Mouse (Mus musculus): ENCODE data around the gene Gart. TPM values are rescaled to one million over a fixed set of nuclear protein-coding genes. Genes with fewer than 3 reads are reported as not detected.
A peak's percentile ranks its signal among the peaks of the same experiment; 100 is the strongest.

Gene Gart
- polyA plus RNA-seq, 1 experiment, result 27.6 TPM

GRCm38 (mm10) chr16:91618511-91619501, 27.9 kb downstream of the Gart start, which contains the start of gene Dnajc28:
Gene Dnajc28 (minus strand): TSS chr16:91619026.
- Histone ChIP-seq H3K4me3 (ENCODE audit: insufficient read depth, low read length) (peak within 1 kb of the TSS; percentile 85), H3K27ac (ENCODE audit: insufficient read depth, low read depth, low read length) (no peak within 1 kb of the TSS), H3K4me1 (ENCODE audit: control insufficient read depth, insufficient read depth, low read length) (peaks cover 15% of the 10 kb centered on the region)
- TF ChIP-seq POLR2A (IDR thresholded peaks at IDR 0.05; ENCODE audit: borderline replicate concordance, low read depth, low read length) (no peak), CTCF (IDR thresholded peaks at IDR 0.05; ENCODE audit: low read depth, low read length) (no peak)

GRCm38 (mm10) chr16:91614552-91614951, 32.2 kb downstream of the Gart start:
- TF ChIP-seq CTCF (IDR thresholded peaks at IDR 0.05; ENCODE audit: low read depth, low read length), result no peak
- no peak for TF ChIP-seq POLR2A (IDR thresholded peaks at IDR 0.05; ENCODE audit: borderline replicate concordance, low read depth, low read length)
- Histone ChIP-seq H3K27ac (ENCODE audit: insufficient read depth, low read depth, low read length) (no peak overlapping the region), H3K4me1 (ENCODE audit: control insufficient read depth, insufficient read depth, low read length) (peaks cover 24% of the 10 kb centered on the region), H3K4me3 (ENCODE audit: insufficient read depth, low read length) (no peak overlapping the region)

DNA sequence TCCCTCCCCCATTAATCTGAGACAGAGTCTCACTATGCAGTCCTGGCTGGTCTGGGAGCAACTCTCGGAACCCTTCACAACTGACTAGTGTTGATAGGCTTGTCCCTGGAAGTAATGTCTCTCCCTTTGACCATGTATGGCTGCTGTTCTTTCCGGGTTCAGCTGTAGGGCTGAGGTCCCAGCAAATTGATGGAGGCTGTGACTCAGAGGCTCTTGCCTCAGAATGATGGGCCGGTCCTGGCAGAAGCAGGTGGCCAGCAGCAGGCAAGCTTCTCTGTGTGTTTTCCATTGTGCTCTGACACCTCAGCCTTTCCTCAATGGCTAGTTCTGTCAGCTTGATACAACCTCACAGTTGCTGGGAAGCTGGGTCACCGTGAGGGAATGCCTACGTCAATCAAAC, 34.2 kb downstream of the Gart start:
- H3K27ac ChIP-seq (ENCODE audit: insufficient read depth, low read depth, low read length), result no peak overlapping the region
- H3K4me1 ChIP-seq (ENCODE audit: control insufficient read depth, insufficient read depth, low read length), result peaks cover 25% of the 10 kb centered on the region
- no peak for TF ChIP-seq CTCF (IDR thresholded peaks at IDR 0.05; ENCODE audit: low read depth, low read length)
- TF ChIP-seq POLR2A (IDR thresholded peaks at IDR 0.05; ENCODE audit: borderline replicate concordance, low read depth, low read length), result no peak
- H3K4me3 ChIP-seq (ENCODE audit: insufficient read depth, low read length), result no peak overlapping the region

- no peak for TF ChIP-seq POLR2A (IDR thresholded peaks at IDR 0.05; ENCODE audit: borderline replicate concordance, low read depth, low read length)
- TF ChIP-seq CTCF (IDR thresholded peaks at IDR 0.05; ENCODE audit: low read depth, low read length), result no peak
- Histone ChIP-seq H3K4me3 (ENCODE audit: insufficient read depth, low read length) (peak overlapping the region; percentile 12; the same call in 1 of the 2 replicates), H3K4me1 (ENCODE audit: control insufficient read depth, insufficient read depth, low read length) (peaks cover 35% of the 10 kb centered on the region), H3K27ac (ENCODE audit: insufficient read depth, low read depth, low read length) (peak overlapping the region; percentile 48; the same call in 1 of the 2 replicates)
Observed at GRCm38 (mm10) chr16:91611248-91611647, 35.5 kb downstream of the Gart start.

GRCm38 (mm10) chr16:91609501-91610245, 37.1 kb downstream of the Gart start:
- TF ChIP-seq CTCF (IDR thresholded peaks at IDR 0.05; ENCODE audit: low read depth, low read length), result no peak
- TF ChIP-seq POLR2A (IDR thresholded peaks at IDR 0.05; ENCODE audit: borderline replicate concordance, low read depth, low read length), result no peak
- H3K4me3 ChIP-seq (ENCODE audit: insufficient read depth, low read length), result no peak overlapping the region
- H3K27ac ChIP-seq (ENCODE audit: insufficient read depth, low read depth, low read length), result no peak overlapping the region
- H3K4me1 ChIP-seq (ENCODE audit: control insufficient read depth, insufficient read depth, low read length), result peaks cover 37% of the 10 kb centered on the region

DNA sequence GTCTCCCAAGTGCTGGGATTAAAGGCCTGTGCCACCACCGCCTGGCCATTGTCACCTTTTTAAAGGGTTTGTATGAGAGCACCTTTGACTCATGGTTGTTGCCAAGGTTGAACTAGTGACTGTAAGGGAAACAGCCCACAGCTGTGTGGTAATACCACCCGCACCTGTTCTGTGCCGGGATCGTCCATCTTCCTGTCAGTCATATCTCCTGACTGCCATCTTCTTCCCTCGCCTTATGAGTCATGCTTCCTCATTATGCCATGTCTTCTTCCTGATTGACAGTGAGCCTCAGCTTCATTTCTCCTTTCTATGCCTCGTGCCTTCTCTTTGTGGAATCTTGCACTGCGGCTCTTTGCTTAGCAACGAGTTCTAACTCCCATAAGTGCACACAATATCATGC, 39.8 kb downstream of the Gart start:
- Histone ChIP-seq H3K27ac (ENCODE audit: insufficient read depth, low read depth, low read length) (peak overlapping the region; percentile 73), H3K4me1 (ENCODE audit: control insufficient read depth, insufficient read depth, low read length) (peaks cover 30% of the 10 kb centered on the region), H3K4me3 (ENCODE audit: insufficient read depth, low read length) (no peak overlapping the region)
- TF ChIP-seq POLR2A (IDR thresholded peaks at IDR 0.05; ENCODE audit: borderline replicate concordance, low read depth, low read length) (no peak), CTCF (IDR thresholded peaks at IDR 0.05; ENCODE audit: low read depth, low read length) (no peak)

GRCm38 (mm10) chr16:91605156-91605555, 41.6 kb downstream of the Gart start:
- TF ChIP-seq CTCF (IDR thresholded peaks at IDR 0.05; ENCODE audit: low read depth, low read length), result no peak
- TF ChIP-seq POLR2A (IDR thresholded peaks at IDR 0.05; ENCODE audit: borderline replicate concordance, low read depth, low read length), result no peak
- Histone ChIP-seq H3K4me1 (ENCODE audit: control insufficient read depth, insufficient read depth, low read length) (peaks cover 27% of the 10 kb centered on the region), H3K4me3 (ENCODE audit: insufficient read depth, low read length) (no peak overlapping the region), H3K27ac (ENCODE audit: insufficient read depth, low read depth, low read length) (no peak overlapping the region)

GRCm38 (mm10) chr16:91601693-91602092, 45.1 kb downstream of the Gart start:
- Histone ChIP-seq H3K27ac (ENCODE audit: insufficient read depth, low read depth, low read length) (peak overlapping the region; percentile 1; the same call in 1 of the 2 replicates), H3K4me3 (ENCODE audit: insufficient read depth, low read length) (no peak overlapping the region), H3K4me1 (ENCODE audit: control insufficient read depth, insufficient read depth, low read length) (peaks cover 17% of the 10 kb centered on the region)
- TF ChIP-seq CTCF (IDR thresholded peaks at IDR 0.05; ENCODE audit: low read depth, low read length) (no peak), POLR2A (IDR thresholded peaks at IDR 0.05; ENCODE audit: borderline replicate concordance, low read depth, low read length) (no peak)

- Histone ChIP-seq H3K4me3 (ENCODE audit: insufficient read depth, low read length) (no peak overlapping the region), H3K4me1 (ENCODE audit: control insufficient read depth, insufficient read depth, low read length) (peaks cover 11% of the 10 kb centered on the region), H3K27ac (ENCODE audit: insufficient read depth, low read depth, low read length) (no peak overlapping the region)
- no peak for TF ChIP-seq POLR2A (IDR thresholded peaks at IDR 0.05; ENCODE audit: borderline replicate concordance, low read depth, low read length)
- no peak for TF ChIP-seq CTCF (IDR thresholded peaks at IDR 0.05; ENCODE audit: low read depth, low read length)
Observed at GRCm38 (mm10) chr16:91601081-91601480, 45.7 kb downstream of the Gart start.
